Mouse (Mus musculus) ES-Bruce4 (cell line): Measurements from ENCODE around the gene Ntn1.

Source experiments
- CTCF ChIP-seq: IDR thresholded peaks from one replicate; pipeline ENCODE4 v1.8.1; 2011; ENCODE audit warnings: low read depth, low read length
- EP300 ChIP-seq: IDR thresholded peaks from 2 replicates; pipeline ENCODE4 v1.6.1; 2011; ENCODE audit warnings: low read depth, low read length; ENCODE audit not compliant: insufficient read depth

DNA sequence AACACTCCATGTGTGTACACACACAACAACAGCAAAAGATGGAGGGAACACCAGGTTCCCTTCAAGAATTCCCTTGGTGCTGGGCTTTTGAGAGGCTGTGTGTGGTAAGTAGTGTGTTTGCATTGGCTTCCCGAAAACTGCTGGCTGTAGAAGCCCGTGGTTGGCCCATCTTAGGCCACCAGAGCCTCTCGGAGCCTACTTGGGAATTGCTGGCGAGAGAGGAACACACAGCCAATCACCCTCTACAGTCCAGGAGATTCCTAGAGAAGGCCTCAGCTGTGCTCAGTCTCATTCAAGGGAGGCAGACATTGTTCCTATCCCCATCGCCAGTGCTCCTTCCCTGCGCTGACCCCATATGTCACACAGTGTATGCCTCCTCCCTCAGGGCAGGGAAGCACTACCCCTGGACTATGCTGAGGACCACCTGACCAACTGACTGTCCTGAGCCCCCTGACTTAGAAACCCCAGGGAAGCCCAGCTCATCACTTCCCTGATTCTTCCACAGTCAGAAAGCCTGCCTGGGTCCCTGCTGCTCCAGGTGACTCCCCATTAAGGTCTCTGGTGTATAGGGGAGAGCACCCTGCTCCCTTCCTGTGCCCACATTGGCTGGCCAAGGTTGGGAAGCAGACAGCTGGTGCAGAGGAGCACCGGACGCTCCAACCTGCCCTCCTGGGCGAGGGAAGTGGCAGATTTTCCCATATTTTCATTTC lies 186.0 kb downstream of the Ntn1 start:
- TF ChIP-seq CTCF (no peak), EP300 (no peak)
